Mouse (Mus musculus) embryonic facial prominence, embryonic 11.5 days (tissue): ENCODE measurements around the gene Ano6. TPM values are rescaled to one million over a fixed set of nuclear protein-coding genes. Genes with fewer than 3 reads are reported as not detected.

Source experiments
- ATAC-seq: fragments of 200-750 bp; cut with Nextera tagmentation; replicated peaks from 2 replicates; pipeline ENCODE4 v1.8.0; 2017; ENCODE audit warnings: low read depth; ENCODE audit not compliant: insufficient number of reproducible peaks, low FRiP score, low TSS enrichment
- DNase-seq: peaks from one replicate; pipeline ENCODE4 v3.0.0-alpha.2; 2015; ENCODE audit warnings: low spot score
- H3K27ac ChIP-seq: fragments of 300-500 bp; sonication (generic); replicated peaks from 2 replicates; pipeline ENCODE4 v1.5.1; 2014; ENCODE audit warnings: mild to moderate bottlenecking, low read depth, low read length, control low read depth
- H3K27me3 ChIP-seq: fragments of 300-500 bp; sonication (generic); 2 replicates; pipeline ENCODE4 v1.6.1; 2014; ENCODE audit warnings: mild to moderate bottlenecking, low read length, moderate library complexity, mixed read lengths; ENCODE audit not compliant: control insufficient read depth, insufficient read depth
- H3K36me3 ChIP-seq: fragments of 300-500 bp; sonication (generic); replicated peaks from 2 replicates; pipeline ENCODE4 v1.6.1; 2014; ENCODE audit warnings: low read depth, mild to moderate bottlenecking, low read length, moderate library complexity, mixed read lengths; ENCODE audit not compliant: control insufficient read depth, insufficient read depth
- H3K4me1 ChIP-seq: fragments of 300-500 bp; sonication (generic); 2 replicates; pipeline ENCODE4 v1.6.1; 2014; ENCODE audit warnings: low read length, mixed read lengths; ENCODE audit not compliant: control insufficient read depth, insufficient read depth
- H3K4me2 ChIP-seq: fragments of 300-500 bp; sonication (generic); 2 replicates; pipeline ENCODE4 v1.6.1; 2014; ENCODE audit warnings: low read depth, mild to moderate bottlenecking, control low read depth, low read length, moderate library complexity
- H3K4me3 ChIP-seq: fragments of 300-500 bp; sonication (generic); 2 replicates; pipeline ENCODE4 v1.5.1; 2014; ENCODE audit warnings: low read depth, low read length, control low read depth
- H3K9ac ChIP-seq: fragments of 300-500 bp; sonication (generic); replicated peaks from 2 replicates; pipeline ENCODE4 v1.6.1; 2014; ENCODE audit warnings: mild to moderate bottlenecking, control low read depth, low read length
- H3K9me3 ChIP-seq: fragments of 300-500 bp; sonication (generic); replicated peaks from 2 replicates; pipeline ENCODE4 v1.6.1; 2016; ENCODE audit warnings: mild to moderate bottlenecking, low read length, inconsistent platforms, mixed read lengths; ENCODE audit not compliant: control insufficient read depth
- WGBS: fragments of 180-500 bp; shearing (Covaris S2); extraction: QIAGEN DNeasy Blood & Tissue Kit; methylation state at CpG from one replicate; pipeline ENCODE4 v1.1.7; 2014; 5-methylcytosine and 5-hydroxymethylcytosine counted together
- polyA plus RNA-seq: library from polyadenylated mRNA; unstranded; fragments of >200 nt; fragmentation: Nextera tagmentation; extraction: Ambion mirVana; gene quantifications from 2 replicates; pipeline ENCODE4 v1.2.1, GENCODE M21; 2014

Ano6 gene
- polyA plus RNA-seq, 1 experiment from 2014 or later: 43.9 TPM

DNA sequence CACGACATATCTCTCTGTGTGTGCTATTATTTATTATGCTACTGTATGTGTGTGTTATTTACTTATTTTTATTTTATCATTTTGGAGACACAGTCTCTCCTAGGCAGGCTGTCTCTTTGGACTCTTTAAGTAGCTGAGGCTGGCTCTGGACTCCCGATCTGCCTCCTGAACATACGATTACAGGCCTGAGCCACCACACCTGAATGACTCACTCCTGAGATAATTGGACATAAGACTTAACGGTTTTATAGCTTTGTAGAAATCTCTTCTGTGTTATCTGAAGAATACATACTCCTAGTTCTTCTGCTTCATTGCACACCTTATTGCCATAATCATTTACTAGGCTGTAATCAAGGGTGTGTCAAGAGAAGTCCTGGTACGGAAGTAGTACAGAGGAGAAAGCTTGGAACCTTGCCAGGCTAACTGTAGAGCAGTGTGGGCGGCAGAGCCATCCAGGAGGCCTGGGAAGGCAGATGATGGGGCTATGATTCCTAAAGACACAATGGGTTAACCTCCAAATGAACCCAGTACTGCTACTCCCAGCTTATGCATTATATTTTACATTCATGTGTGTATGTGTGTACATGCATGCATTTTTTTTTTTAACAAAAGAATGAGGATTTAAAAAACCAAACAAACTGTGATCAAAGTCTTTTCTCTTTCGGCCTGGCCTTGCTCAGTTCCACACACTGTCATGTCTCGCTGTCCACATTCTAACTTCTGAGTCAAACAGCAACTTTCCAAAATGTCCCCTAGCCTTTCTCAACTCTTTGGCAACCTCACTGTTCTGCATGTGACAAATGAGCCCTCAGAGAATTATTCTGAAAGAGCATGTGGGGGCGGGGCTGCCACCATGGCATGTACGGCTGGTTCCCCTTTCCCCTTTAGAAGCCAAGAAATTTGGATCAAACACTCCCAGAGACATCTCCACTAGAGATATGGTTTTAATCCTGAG is 4.2 kb downstream of the Ano6 start:
- Histone ChIP-seq H3K4me3 (no peak overlapping the region), H3K27ac (no peak overlapping the region), H3K36me3 (no peaks in the 10 kb centered on the region; the same call in 1 of the 2 replicates), H3K4me1 (no peaks in the 10 kb centered on the region; the same call in 1 of the 2 replicates), H3K9ac (no peak overlapping the region), H3K4me2 (no peak overlapping the region), H3K9me3 (no peaks in the 10 kb centered on the region), H3K27me3 (no peaks in the 10 kb centered on the region)
- 86% methylated on average over 10 of the region's 10 CpGs for WGBS
- no peak for ATAC-seq
- no peak for DNase-seq

GRCm38 (mm10) chr15:95796062-95796461 is 5.4 kb downstream of the Ano6 start:
- Histone ChIP-seq H3K4me3 (no peak overlapping the region), H3K36me3 (no peaks in the 10 kb centered on the region; the same call in 1 of the 2 replicates), H3K27ac (no peak overlapping the region), H3K4me2 (no peak overlapping the region), H3K9ac (no peak overlapping the region), H3K27me3 (no peaks in the 10 kb centered on the region), H3K4me1 (no peaks in the 10 kb centered on the region; the same call in 1 of the 2 replicates), H3K9me3 (no peaks in the 10 kb centered on the region)
- 85% methylated on average over 5 of the region's 5 CpGs for WGBS
- DNase-seq (no peak), ATAC-seq (no peak)

DNA sequence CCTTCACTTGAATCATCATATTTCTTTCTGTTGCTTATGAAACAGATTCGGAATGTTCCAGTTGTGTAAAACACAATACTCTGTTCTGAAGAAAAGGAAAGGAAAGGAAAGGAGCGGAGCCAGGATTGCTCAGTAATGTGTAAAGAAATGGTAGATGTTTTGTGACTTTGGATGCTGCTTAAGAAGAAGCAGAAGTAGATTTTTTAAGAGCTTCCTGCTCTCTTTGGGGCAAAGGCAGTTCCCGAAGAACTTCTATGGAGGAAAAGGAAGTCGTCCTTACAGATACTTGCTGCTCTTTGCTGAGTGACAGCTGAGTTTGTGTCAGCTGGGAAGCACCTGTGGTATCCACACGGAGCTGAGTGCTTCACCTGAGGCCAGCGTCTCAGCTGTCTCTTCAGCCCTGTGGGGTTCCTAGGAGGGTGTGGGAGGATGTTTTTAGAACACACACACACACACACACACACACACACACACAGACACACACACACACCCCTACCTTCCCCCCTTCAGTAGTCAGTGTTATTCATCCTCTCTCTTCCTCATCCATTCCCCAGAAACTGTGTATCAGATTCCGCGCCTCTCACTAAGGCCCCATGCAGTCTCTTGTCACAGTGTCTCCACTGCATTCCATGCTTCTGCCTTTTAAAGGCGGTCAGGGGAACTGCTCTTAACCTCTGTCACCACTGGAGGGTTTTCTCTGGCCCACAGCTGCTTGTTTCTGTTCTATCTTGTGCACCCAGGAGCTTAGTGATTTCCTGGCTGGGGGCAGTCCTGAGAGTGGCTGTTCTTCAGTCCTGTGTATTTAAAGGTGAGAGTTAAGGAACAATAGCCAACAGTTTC is 6.7 kb downstream of the Ano6 start:
- Histone ChIP-seq H3K4me3 (no peak overlapping the region), H3K9ac (no peak overlapping the region), H3K27me3 (no peaks in the 10 kb centered on the region), H3K36me3 (no peaks in the 10 kb centered on the region; the same call in 1 of the 2 replicates), H3K9me3 (no peaks in the 10 kb centered on the region), H3K4me2 (no peak overlapping the region), H3K27ac (no peak overlapping the region), H3K4me1 (no peaks in the 10 kb centered on the region)
- DNase-seq: no peak
- ATAC-seq: no peak
- WGBS: 65% methylated on average over 9 of the region's 9 CpGs

DNA sequence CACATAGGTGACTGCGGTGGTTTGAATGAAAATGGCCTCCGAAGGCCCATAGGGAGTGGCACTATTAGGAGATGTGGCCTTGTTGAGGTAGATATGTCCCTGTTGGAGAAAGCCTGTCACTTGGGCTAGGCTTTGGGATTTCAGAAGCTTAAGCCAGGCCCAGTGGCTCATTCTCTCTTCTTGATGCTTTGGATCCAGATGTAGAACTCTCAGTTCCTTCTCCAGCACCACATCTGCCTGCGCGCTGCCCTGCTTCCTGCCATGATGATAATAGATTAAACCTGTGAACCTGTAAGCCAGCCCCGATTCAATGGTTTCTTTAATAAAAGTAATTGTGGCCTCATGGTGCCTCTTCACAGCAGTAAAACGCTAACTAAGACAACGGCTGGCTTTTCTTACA is 7.6 kb downstream of the Ano6 start:
- H3K9me3 ChIP-seq: no peaks in the 10 kb centered on the region
- no peaks in the 10 kb centered on the region for H3K27me3 ChIP-seq
- H3K9ac ChIP-seq: no peak overlapping the region
- no peaks in the 10 kb centered on the region for H3K4me1 ChIP-seq
- no peak for DNase-seq
- ATAC-seq: no peak
- WGBS: 89% methylated on average over 7 of the region's 7 CpGs
- no peak overlapping the region for H3K4me2 ChIP-seq
- H3K4me3 ChIP-seq: no peak overlapping the region
- no peak overlapping the region for H3K27ac ChIP-seq
- H3K36me3 ChIP-seq: no peaks in the 10 kb centered on the region; the same call in 1 of the 2 replicates

DNA sequence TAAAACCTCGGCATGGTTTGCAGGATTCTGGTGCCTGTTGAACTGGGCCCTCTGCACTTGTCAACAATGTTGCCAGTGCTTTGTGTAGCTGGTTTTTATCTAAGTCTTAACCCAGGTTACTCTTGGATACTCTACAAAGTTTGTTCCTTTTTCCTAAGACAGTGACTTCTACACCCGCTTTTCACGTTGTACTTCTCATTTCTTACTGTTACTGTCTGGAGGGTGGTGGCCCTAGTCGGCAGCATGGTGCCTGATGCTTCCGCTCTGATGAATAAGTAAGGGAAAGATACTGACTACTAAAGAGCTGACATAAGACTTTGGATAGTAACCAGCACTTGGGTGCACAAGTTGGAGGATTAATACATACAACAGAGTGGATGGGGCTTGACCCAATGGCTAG is 9.0 kb downstream of the Ano6 start:
- 93% methylated on average over 5 of the region's 5 CpGs for WGBS
- H3K4me1 ChIP-seq: no peaks in the 10 kb centered on the region
- H3K27ac ChIP-seq: no peak overlapping the region
- no peaks in the 10 kb centered on the region for H3K27me3 ChIP-seq
- H3K9ac ChIP-seq: no peak overlapping the region
- no peak overlapping the region for H3K4me3 ChIP-seq
- no peaks in the 10 kb centered on the region for H3K9me3 ChIP-seq
- no peak for DNase-seq
- no peaks in the 10 kb centered on the region; the same call in 1 of the 2 replicates for H3K36me3 ChIP-seq
- ATAC-seq: no peak
- H3K4me2 ChIP-seq: no peak overlapping the region

GRCm38 (mm10) chr15:95800051-95800450 is 9.4 kb downstream of the Ano6 start:
- H3K27ac ChIP-seq: no peak overlapping the region
- DNase-seq: no peak

DNA sequence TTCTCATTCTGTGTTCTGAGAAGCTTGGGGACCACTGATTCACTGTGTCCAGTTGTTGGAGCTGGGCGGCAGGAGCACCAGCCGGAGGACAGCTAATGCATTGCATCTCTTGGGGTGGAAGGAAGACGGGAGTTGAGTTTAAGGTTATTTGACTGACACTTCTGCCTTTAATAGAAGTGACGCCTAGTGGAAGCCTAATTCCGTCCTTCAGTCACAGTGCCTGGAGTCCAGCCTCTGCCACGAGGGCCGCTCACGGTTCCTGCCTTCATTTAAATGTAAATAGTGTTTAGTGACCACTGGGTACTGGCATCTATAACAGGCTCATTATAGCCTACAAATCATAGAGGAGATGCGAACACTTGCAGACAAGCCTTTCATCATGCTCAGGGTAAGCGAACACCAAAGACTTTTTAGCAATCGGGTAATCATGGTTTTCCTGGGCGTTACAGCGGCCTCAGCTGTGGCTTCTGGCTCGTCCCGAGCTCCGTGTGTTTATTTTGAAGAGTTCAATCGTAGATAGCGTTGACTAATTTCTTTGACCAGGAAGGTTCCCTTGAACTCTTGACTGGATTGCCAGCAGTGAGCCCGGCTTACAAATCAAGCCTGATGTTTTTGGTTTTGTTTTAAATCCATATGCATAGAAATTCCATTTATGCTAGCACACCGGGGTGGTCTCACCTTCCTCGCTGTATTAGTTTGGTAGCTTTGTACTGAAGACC is 10.8 kb downstream of the Ano6 start:
- DNase-seq: no peak
- WGBS: 81% methylated on average over 21 of the region's 21 CpGs
- H3K36me3 ChIP-seq: no peaks in the 10 kb centered on the region; the same call in 1 of the 2 replicates
- no peak for ATAC-seq
- no peaks in the 10 kb centered on the region for H3K9me3 ChIP-seq
- H3K4me3 ChIP-seq: no peak overlapping the region
- no peaks in the 10 kb centered on the region for H3K27me3 ChIP-seq
- H3K4me1 ChIP-seq: no peaks in the 10 kb centered on the region
- no peak overlapping the region for H3K9ac ChIP-seq
- no peak overlapping the region for H3K27ac ChIP-seq
- H3K4me2 ChIP-seq: no peak overlapping the region

More at GRCm38 (mm10) chr15:95800051-95800450, 9.4 kb downstream of the Ano6 start:
- H3K9me3 ChIP-seq: no peaks in the 10 kb centered on the region
- H3K27me3 ChIP-seq: no peaks in the 10 kb centered on the region
- H3K4me2 ChIP-seq: no peak overlapping the region
- H3K4me1 ChIP-seq: no peaks in the 10 kb centered on the region
- no peak for ATAC-seq
- no peak overlapping the region for H3K9ac ChIP-seq
- no peak overlapping the region for H3K4me3 ChIP-seq
- no peaks in the 10 kb centered on the region; the same call in 1 of the 2 replicates for H3K36me3 ChIP-seq
